Mouse (Mus musculus): ENCODE data around the gene C1qtnf5.

The C1qtnf5 gene

DNA sequence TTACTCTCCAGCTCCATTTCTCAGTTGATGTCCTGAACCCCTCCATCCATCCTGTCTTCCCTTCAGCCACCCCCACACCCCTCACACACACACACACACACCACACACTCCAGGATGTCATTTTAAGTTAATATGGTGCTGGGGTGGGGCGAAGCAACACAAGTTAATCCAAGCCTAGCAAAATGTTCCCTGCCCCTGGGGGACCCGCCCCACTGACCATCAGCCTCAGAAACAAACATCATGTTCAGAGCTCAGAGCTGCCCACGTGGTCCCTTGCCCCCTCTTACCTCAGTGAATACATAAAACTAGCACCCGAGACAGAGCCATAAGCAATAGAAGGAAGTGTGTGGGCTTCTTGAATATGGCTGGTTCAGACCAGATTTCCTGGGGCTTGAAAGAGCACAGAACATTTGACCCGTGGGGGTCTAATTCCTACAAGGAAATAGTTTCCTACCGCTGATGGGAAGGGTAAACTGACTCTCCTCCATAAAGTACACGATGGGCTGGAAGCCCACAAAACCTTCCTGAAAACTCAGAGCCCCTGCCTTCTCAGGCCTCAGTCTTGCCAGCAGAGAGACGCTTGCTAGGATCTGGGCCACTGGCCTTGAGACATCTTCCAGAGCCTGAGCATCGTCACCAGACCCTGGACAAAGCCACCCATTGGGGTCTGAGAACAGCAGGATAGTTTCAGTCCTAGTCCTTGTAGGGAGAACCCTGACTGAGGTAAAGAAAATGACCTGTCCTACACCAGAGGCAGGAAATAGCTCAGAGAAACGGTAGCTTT lies 26.9 kb upstream of the C1qtnf5 start:
- no peak for DNase-seq (ENCODE audit: low spot score)

DNA sequence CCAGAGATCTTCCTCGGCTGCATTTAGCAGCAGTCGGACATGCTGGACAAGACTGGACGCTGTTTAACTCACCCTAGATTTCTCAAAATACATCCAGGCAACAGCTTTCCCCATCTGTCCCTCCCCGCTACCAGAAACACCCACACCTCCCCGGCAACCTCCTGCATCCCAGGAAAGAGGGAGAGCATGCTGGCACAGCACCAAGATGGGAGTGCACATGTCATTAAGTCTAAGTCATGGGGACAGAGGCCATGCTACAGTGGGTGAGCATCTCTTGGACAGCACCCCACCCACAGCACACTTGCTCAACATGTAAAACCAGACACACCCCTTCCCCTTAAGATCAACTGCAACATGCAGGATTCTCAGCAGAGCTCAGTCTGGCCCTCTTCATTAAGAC lies 26.1 kb upstream of the C1qtnf5 start:
- DNase-seq (ENCODE audit: low spot score), result no peak

DNA sequence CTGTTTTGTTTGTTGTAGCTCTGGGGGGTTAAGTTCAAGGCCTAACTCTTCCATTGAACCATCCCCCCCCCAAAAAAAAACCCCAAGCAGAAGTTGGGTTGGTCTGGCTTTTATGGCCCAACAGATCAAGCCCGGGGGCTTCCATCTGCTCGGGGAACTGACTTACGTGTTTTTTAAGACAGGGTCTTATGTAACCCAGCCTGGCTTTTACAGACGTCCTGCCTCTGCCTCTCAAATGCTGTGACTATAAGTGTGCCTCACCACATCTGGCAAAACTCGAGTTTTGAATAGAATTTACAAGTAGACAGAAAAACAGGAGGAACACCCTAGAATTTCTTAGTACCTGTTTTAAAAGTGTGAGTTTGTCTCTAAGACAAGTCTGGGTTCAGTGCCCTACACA lies 25.5 kb upstream of the C1qtnf5 start:
- no peak for DNase-seq (ENCODE audit: low spot score)

DNA sequence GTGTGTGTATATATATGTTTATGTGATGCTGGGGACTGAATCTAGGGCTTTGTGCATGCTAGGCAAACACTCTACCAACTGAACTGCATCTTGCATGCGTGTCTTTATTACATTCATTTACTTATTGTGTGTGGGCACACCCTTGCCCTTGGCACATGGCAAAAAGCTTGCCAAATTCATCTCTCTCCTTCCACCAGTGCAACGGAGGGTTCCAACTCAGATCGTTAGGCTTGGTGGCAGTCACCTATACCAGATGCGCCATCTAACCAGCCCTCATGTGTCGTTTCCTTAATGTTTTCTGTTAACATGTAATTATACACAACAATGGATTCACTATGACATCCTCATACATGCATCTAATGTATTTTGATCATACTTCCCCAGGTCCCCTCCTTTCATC lies 24.8 kb upstream of the C1qtnf5 start:
- no peak for DNase-seq (ENCODE audit: low spot score)

DNA sequence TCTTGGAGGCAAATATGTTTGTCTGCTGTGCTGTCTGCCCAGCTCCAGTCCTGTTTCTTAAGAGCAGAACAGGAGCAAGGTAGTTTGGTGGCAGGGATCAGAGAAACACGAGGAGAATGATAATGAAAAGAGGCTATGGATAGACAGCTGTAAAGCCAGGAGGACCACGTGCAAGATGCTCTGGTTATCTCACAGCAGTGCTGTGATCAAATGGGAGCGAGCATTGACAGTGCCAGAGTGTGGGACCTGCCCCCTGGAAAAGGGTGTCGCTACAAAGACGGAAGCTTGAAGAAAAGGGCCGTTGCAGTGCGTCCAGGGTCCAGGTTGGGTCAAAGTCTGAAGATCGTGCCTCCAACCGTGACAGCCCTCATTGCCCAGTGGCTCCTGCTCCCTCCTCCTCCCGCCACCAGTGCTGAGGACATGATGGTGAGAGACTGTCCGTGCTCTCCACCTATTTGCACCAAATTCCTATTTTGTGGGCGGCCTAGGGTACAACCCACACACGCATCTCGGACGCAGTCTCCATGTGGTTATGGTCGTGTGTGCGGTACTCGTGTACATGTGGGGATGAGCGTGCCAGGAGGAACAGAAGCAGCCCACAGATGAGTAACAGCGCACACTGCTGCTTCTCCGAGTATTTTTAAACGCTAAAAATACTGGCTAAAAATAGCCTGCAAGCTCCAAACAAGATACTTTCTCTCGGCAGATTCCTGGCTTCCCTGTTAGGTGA lies 23.5 kb upstream of the C1qtnf5 start:
- DNase-seq (ENCODE audit: low spot score), result no peak

DNA sequence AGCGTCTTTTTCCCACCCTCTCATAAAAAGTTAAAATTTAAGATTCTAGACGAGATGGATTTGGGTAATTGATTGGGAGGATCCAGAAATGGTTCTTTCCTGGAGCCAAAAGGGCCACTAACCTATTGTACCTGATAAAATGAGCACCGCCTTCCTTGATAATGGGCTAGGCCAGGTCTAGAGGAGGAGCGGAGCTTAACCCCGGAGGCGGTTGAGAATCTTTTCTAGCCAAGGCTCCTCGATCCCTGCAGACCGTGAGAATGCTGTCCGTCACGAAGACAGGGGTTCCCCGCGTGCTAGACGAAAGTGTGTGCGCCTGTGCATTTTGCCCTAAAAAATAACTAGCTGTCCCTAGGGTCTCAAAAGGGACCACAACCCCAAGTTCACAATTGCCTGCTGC lies 22.8 kb upstream of the C1qtnf5 start:
- DNase-seq (ENCODE audit: low spot score), result no peak

DNA sequence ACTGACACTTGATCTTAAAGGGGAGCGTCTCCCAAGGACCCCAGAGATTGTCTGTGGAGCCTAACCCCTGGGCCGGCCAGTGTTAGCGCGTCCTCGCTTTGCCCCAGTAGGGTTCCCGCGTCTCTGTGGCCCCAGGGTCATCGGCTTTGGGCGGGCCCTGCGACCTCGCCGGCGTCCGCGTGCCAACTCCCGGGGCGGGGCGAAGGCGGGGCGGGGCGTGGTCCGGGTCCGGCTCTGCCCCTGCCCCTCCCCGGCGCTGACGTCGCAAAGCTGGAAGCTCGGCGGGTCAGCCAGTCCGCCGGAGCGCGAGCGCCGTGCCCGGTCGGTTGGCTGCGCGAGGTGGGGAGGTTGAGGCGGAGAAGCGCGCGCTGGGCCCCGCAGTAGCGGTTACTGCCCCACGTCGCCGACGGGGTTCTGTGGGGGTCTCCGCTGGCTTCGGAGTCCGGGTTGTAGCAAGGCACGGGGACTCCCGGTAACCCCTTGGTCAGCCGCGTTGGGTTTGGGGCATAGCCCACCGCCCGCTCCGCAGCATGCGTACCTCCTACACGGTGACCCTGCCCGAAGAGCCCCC lies 22.3 kb upstream of the C1qtnf5 start:
- DNase-seq (ENCODE audit: low spot score), result peak; percentile 93

DNA sequence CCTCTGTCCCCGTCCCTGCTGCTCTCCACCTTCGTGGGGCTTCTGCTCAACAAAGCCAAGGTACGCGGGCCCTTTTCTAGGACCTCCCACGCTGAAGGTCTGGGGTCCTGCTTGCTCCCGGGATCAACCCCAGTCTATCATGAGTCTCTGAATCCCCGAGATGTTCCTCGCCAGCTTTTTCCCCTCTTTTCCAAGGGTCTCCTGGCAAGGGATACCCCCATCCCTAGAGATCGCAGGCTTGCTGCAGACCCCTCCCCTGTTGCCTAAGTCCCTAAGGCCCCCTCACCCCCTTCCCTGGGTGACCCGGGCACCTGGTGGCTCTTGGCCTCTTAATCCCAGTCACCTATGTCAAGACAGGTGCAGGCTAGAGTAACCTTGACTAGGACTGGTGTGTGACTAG lies 21.8 kb upstream of the C1qtnf5 start:
- DNase-seq (ENCODE audit: low spot score), result no peak

DNA sequence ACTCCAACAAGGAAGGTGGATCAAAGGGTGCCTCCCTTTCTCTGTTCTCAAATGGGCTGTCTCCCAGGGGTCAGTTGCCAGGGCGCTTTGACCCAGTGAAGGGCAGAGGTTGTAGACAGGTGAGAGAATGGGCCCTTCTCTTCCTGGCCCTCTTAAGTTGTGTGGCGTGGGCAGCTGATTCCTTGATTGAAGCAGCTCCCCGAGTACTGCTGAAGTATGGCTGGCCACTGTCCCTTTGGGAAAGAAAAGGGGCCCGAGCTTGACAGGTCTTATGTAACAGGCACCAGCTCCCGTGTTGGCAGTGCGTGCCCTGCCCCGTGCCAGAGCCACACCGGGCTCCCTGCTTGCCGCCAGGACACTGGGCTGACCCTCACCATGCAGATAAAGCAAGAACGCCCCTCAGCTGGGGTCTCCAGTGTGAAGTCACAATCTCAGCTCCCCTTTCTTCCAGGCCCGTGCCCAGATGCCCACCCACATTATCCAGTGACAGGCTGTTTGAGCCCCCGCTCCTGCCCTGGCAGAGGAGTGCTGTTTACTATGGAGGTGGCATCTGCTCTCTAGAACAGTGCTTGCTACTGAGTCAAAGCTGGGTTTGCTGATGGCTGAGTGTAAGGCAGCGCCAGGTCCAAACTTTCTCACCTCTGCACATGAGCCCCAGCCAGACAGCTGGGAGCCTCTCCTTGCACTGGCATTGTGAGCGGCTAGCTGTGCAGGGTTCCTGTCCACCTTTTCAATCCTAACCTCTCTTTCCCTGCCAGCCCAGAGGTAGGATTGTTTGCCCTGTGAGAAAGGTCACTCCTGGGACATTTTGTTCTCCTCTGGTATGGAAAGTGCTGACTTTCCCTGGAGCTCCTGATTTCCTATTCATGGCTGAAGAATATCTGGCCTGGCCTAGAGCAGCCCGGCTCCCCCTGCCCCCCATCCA lies 21.0 kb upstream of the C1qtnf5 start:
- DNase-seq (ENCODE audit: low spot score), result no peak

DNA sequence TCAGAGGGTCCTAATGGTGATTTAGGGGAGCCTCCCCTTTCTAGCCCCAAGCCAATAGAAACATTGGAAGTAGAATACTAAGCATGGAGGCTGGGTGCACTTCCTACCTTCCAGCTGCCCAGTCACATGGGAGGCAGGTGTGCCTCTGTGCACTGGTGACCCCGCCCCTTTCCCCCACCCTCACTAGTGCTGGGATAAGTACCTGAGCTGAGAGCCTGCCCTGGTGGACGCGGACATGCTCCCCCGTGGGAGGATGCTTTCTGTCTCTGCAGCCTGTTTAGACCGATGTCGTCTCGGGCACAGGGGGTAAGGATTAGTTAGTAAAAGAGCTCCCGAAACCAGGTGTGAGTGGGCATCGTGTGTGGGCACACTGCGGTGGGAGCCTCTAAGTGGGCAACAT lies 20.1 kb upstream of the C1qtnf5 start:
- no peak for DNase-seq (ENCODE audit: low spot score)

DNA sequence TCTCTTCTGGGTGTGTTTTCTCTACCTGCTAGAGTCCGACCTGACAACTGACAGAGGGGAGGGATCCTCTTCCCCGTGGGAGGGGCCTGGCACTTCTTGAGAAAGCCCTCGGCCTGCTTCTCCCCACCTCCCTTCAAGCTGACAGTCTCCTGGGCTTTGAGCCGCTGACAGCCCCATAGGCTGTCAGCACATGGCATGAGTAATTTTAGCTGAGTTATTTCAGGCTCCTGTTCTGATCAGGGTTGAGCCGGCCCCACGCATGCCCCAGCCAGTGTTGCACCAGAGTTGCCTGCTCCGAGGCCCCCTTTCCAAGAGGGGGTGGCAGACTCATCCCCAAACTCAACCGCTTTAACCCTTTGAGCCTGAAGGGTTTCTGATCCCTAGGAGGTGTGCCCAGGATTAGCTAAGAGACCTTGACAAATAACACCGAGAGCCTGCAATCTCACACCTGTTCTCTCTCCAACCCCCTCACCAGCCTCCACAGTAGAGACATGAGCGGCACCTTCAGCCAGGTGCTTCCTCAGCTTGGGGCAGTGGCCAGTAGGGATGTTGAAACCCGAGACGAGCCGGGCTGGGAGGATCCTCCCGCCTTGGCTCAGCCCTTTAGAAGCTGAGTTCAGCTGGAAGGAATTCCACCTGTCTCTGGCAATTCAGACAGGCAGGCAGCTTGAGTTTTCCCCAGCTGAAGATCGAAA lies 19.1 kb upstream of the C1qtnf5 start:
- DNase-seq (ENCODE audit: low spot score), result no peak

DNA sequence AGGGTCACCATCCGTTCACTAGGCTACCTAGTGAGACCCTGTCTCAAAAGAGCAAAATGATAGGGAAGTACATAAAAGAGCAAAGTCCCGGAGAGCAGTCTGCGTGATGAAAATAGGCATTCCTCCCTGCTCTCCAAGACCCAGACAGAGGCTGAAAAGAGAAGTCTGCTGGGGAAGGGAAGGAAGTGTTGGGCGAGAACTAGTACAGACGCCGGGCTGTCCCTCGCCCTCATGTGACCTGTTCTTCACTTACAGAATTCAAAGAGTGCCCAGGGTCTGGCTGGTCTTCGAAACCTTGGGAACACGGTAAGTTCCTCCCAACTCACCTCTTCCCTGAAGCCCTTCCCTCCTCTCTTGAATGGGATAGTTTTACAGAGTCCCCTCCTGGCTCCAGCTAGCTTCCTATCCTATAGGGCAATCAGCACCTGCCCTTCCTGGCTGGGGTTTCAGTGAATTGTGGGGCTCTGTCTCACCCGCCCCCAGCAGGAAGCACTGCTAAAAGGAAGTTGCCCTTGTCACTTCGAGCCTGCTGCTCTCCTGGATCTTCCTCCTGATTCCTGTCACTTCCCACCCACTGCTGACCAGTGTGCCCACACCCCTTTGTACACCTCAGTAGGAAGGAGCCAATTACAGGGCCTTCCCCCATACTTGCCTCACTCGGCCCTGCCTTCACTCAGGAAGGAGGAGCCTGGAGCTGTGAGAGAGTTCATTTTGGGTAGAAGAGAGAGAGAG lies 18.0 kb upstream of the C1qtnf5 start:
- no peak for DNase-seq (ENCODE audit: low spot score)

DNA sequence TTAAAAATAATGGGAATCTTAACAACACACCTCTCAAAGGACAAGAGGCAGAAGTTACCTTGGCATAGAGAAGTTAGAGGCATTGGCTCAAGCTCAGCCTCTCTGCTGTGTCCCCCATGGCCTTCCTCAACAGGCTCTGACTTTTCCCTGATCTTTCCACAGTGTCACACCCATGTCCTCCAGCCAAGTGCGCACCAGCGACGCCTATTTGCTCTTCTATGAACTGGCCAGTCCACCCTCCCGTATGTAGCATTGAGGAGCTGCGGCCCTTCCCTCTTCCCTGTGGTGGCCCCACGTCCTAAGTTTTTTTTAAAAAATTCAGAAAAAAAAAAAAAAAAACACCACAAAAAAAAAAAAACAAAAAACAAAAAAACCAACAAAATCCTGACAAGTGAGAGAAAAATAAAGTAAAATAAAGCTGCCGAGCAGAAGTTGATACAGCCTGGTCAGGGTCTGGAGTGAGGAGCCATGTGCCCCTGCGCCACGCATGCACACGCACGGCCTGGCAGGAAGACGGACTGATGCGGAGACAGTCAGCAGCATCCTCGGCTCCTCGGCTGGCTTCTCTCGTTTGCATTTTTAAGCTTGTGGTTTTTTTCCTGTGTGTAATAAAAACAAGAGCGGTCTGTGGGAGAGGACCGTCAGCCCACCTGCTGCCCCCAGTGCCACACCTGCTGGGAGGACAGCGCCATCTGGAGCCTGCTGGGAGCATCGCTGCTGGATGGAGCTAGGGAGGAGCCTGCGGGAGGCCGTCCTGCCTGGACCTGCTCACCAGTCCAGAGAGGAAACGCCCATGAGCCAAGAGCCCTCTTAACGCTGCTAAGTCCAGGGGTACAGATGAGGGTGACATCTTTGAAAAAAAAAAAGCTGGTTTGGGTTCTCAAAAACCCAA lies 13.2 kb upstream of the C1qtnf5 start:
- no peak for DNase-seq (ENCODE audit: low spot score)

DNA sequence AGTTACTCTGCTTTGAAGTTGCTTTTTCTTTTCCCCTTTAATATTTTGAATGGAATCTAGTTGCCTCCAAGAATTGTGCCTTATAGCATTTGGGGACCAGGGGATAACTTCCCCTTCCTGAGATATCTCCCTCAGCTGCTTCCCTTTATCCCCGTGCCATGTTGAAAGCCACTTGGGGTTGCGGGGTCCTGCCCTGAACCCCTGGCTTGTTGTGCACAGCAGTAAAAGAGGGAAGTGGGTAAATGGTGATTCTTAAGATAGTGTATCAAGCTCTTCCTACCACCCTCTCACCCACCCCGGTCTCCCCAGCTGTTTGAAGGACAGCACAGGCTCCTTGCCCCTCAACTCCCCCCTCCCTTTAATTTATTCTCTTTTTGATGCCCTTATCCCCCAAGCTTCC lies 12.3 kb upstream of the C1qtnf5 start:
- DNase-seq (ENCODE audit: low spot score), result no peak

DNA sequence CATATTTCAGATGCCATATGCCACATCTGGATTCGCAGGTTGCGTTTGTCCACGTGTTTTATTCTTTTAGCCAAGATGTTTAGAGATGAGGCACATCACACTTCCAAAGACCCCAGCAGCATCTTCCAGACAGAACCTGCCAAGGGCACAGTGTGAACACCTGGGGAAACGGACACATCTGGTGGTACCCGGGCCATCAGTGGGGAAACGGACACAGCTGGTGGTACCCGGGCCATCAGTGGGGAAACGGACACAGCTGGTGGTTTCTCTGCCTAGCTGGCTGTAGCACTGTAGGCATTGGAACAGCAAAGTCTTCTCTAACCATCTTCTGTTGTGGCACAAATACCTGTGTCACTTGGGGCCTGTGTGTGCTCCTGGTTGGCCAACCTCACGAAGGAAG lies 11.3 kb upstream of the C1qtnf5 start:
- no peak for DNase-seq (ENCODE audit: low spot score)

DNA sequence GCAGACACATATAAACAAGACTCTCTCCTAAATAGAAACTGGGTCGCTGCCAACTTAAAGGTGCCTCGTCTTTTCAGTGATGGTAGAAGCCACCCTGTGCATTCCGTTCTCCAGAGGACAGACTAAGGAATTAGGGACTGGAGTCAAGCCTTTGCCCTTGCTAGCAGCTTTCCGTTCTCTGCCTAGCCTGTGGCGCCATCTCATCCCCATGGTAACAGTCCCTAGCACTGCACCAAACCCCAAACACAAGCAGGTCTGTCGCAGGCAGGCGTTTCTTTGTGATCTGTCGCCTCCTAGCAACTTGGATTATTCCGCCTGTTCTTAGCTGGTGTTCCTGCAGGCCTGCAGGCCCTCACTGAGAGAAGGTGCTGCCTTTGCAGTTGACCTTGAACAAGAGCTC lies 10.5 kb upstream of the C1qtnf5 start:
- DNase-seq (ENCODE audit: low spot score), result no peak

DNA sequence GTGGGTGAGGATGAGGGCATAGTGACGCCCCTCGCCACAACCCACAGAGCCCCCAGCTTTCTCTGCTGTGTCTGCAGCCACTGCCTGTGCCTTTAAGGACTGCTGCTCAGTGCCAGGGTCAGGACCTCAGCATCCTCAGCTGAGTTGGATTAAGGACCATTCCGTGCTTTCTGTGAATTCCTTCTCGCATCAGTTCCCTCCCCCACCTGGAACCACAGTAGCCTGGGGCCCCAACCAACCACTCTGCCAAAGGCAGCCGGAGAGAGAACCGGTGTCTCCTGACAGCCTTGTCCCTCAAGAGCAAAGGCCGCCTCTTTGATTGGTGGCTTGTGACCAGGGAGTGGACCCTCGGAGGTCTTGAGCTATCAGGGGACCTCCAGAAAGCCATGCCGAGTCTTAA lies 5.6 kb upstream of the C1qtnf5 start, which contains the start of gene Mfrp:
Mfrp (plus strand) TSS at position 240 of the 400 bp plus-strand sequence.
- DNase-seq (ENCODE audit: low spot score), result no peak

DNA sequence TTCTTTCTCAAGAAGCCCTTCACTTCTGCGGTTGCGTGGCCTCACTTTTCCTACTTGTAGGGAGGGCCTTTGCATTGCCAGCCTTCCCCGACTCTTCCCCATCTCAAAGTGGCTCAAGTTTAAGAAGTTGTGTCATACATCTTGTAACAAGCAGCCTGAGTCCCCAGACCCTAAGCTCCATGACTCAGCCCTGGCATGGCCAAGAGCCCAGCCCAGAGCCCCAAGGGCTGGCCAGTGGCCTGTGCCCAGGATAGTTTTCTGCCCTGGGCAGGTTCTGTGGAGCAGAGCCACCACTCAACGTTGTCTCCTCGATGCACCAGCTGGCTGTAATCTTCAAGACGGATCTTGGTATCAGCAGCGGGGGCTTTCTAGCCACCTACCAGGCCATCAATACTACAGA lies 2.2 kb upstream of the C1qtnf5 start:
- no peak for DNase-seq (ENCODE audit: low spot score)

DNA sequence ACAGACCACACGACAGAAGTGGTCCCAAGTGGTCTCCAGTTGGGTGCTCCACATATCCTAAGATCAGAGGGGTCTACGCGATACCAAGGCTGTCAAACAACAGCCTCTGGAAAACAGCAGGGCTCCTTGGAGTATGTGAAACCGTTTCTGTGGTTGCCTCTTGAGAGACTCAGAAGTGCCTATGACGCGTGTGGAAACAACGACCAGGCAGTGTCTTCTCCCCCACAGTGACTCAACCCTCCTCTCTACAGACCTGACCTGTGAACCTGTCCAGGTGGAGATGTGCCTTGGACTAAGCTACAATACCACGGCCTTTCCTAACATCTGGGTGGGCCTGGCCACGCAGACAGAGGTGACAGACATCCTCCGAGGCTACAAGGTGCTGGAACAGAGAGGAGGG lies 1.3 kb upstream of the C1qtnf5 start:
- DNase-seq (ENCODE audit: low spot score), result no peak

DNA sequence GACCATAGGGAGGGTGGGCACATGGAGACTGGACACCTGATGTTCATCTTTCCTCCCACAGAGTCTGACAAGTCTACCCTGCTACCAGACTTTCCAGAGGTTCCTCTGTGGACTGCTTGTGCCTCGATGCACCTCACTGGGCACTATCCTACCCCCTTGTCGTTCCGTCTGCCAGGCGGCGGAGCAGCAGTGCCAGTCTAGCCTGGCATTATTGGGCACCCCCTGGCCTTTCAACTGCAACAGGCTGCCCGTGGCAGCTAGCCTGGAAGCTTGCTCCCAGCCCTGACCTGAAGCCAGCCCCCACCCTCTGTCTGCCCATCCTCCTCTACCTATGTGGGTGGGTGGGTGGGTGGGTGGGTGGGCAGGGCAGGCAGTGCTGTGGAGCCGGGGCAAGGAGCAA lies 863 bp upstream of the C1qtnf5 start:
- no peak for DNase-seq (ENCODE audit: low spot score)

Data from ovary, postnatal 10 days (tissue).